Mouse (Mus musculus): ENCODE results near the gene Traf4. TPM values are rescaled to one million over a fixed set of nuclear protein-coding genes. Genes with fewer than 3 reads are reported as not detected.
A peak's percentile ranks its signal among the peaks of the same experiment; 100 is the strongest.

Gene Traf4
- polyA plus RNA-seq, 1 experiment from 2014 or later, result 126 TPM

- H3K4me2 ChIP-seq (replicated peaks), result peak overlapping the region; percentile 75
- WGBS, result 59% methylated on average over 6 of the region's 6 CpGs
- H3K9ac ChIP-seq (replicated peaks), result peak overlapping the region; percentile 99; the same call in 1 of the 2 replicates
- ATAC-seq (ENCODE audit: low FRiP score, low read depth), result no peak
- H3K27ac ChIP-seq (replicated peaks), result peak overlapping the region; percentile 99
- H3K36me3 ChIP-seq, result peaks cover 51% of the 10 kb centered on the region
- no peaks in the 10 kb centered on the region for H3K9me3 ChIP-seq
- H3K27me3 ChIP-seq, result peaks cover 11% of the 10 kb centered on the region
- H3K4me3 ChIP-seq, result peak overlapping the region; percentile 100
- H3K4me1 ChIP-seq, result peaks cover 34% of the 10 kb centered on the region
These were observed 2.9 kb downstream of the Traf4 start for GRCm38 (mm10) chr11:78162504-78162903.

- H3K27me3 ChIP-seq, result peaks cover 6% of the 10 kb centered on the region
- no peak for ATAC-seq (ENCODE audit: low FRiP score, low read depth)
- peaks cover 54% of the 10 kb centered on the region for H3K36me3 ChIP-seq
- peaks cover 34% of the 10 kb centered on the region for H3K4me1 ChIP-seq
- H3K9ac ChIP-seq (replicated peaks), result no peak overlapping the region
- 76% methylated on average over 4 of the region's 4 CpGs for WGBS
- peak overlapping the region; percentile 99 for H3K27ac ChIP-seq (replicated peaks)
- 0 out of 2 replicates have a peak overlapping the region, but pooled peaks have one; percentile 100 for H3K4me3 ChIP-seq
- no peak overlapping the region for H3K4me2 ChIP-seq (replicated peaks)
- H3K9me3 ChIP-seq, result no peaks in the 10 kb centered on the region
These were observed 3.4 kb downstream of the Traf4 start for GRCm38 (mm10) chr11:78161968-78162367.

DNA sequence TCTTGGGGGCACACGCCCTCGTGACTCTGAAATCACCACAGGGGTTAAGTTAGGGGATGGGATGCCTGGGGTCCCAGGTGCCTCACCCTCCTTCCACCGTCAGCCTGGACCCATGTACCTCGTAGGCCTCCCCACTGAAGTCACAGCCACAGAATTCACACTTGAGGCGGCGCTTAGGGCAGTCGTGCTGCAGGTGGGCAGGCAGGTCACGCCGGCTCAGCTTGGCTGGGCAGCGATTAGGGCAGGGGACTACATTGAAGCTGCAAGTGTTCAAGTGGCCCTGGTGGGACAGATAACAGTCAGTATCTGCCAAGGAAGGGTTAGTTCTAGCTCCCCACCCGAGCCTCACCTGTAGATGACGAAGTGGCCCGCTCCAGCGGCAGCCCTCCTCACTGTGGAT, 4.2 kb downstream of the Traf4 start:
- Histone ChIP-seq H3K27ac (replicated peaks) (no peak overlapping the region), H3K27me3 (no peaks in the 10 kb centered on the region), H3K36me3 (peaks cover 58% of the 10 kb centered on the region), H3K9ac (replicated peaks) (no peak overlapping the region), H3K4me3 (no peak overlapping the region), H3K4me1 (peaks cover 34% of the 10 kb centered on the region), H3K4me2 (replicated peaks) (no peak overlapping the region), H3K9me3 (no peaks in the 10 kb centered on the region)
- ATAC-seq (ENCODE audit: low FRiP score, low read depth), result no peak
- 95% methylated on average over 14 of the region's 14 CpGs for WGBS

DNA sequence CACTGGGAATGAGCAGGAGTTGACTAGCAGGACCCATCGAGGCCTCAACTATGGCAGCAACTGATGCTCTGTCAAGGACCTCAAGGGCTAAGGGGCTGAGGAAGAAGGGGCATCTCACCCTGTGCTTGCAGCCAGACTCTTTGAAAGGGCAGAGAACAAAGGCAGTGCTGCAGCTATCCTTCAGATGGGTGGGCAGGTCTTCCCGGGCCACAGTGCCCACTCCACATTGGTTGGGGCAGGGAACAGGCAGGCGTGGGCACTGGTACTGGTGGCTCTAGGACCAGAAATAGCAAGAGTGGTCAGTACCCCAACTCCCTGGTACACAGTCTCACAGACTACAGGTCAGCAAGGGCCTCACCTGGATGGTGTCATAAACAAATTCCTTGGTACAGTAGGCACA, 4.7 kb downstream of the Traf4 start:
- no peaks in the 10 kb centered on the region for H3K9me3 ChIP-seq
- H3K27me3 ChIP-seq, result no peaks in the 10 kb centered on the region
- H3K4me3 ChIP-seq, result no peak overlapping the region
- ATAC-seq (ENCODE audit: low FRiP score, low read depth), result no peak
- no peak overlapping the region for H3K27ac ChIP-seq (replicated peaks)
- WGBS, result 85% methylated on average over 3 of the region's 3 CpGs
- H3K4me1 ChIP-seq, result peaks cover 29% of the 10 kb centered on the region
- H3K9ac ChIP-seq (replicated peaks), result no peak overlapping the region
- H3K36me3 ChIP-seq, result peaks cover 63% of the 10 kb centered on the region
- no peak overlapping the region for H3K4me2 ChIP-seq (replicated peaks)

DNA sequence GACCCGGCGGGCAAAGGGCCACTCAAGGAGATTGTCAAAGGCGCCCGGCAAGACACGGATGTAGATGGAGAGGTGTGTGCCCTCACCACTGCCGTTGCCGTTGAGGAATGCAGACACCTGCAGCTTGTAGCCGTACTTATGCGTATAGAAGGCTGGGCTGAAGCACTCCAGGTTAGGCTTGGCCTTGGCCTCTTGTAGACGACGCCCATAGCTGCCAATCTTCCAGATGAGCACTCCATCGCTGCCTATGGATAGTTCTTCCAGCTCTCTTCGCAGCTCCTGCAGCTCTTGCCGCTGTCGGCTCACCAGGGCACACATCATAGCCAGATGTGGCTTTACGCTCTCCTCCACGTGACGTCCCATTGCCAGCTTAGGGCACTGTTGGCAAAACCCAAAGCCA, 5.2 kb downstream of the Traf4 start:
- Histone ChIP-seq H3K9me3 (no peaks in the 10 kb centered on the region), H3K27me3 (no peaks in the 10 kb centered on the region), H3K27ac (replicated peaks) (no peak overlapping the region), H3K36me3 (peaks cover 67% of the 10 kb centered on the region), H3K4me1 (peaks cover 27% of the 10 kb centered on the region), H3K4me2 (replicated peaks) (no peak overlapping the region), H3K4me3 (no peak overlapping the region), H3K9ac (replicated peaks) (no peak overlapping the region)
- WGBS, result 91% methylated on average over 18 of the region's 18 CpGs
- no peak for ATAC-seq (ENCODE audit: low FRiP score, low read depth)

GRCm38 (mm10) chr11:78159557-78159956, 5.8 kb downstream of the Traf4 start:
- Histone ChIP-seq H3K4me1 (peaks cover 27% of the 10 kb centered on the region), H3K27ac (replicated peaks) (no peak overlapping the region), H3K36me3 (peaks cover 72% of the 10 kb centered on the region)

GRCm38 (mm10) chr11:78159096-78159495, 6.3 kb downstream of the Traf4 start:
- no peak overlapping the region for H3K4me2 ChIP-seq (replicated peaks)
- no peak overlapping the region for H3K27ac ChIP-seq (replicated peaks)
- H3K27me3 ChIP-seq, result no peaks in the 10 kb centered on the region
- no peaks in the 10 kb centered on the region for H3K9me3 ChIP-seq
- peaks cover 77% of the 10 kb centered on the region for H3K36me3 ChIP-seq
- no peak overlapping the region for H3K9ac ChIP-seq (replicated peaks)
- ATAC-seq (ENCODE audit: low FRiP score, low read depth), result peak; percentile 11; the same call in 1 of the 2 replicates
- H3K4me3 ChIP-seq, result no peak overlapping the region
- 35% methylated on average over 2 of the region's 2 CpGs for WGBS
- peaks cover 30% of the 10 kb centered on the region for H3K4me1 ChIP-seq

More at GRCm38 (mm10) chr11:78159557-78159956, 5.8 kb downstream of the Traf4 start:
- ATAC-seq (ENCODE audit: low FRiP score, low read depth), result no peak
- Histone ChIP-seq H3K4me2 (replicated peaks) (no peak overlapping the region), H3K27me3 (no peaks in the 10 kb centered on the region), H3K4me3 (no peak overlapping the region), H3K9me3 (no peaks in the 10 kb centered on the region), H3K9ac (replicated peaks) (no peak overlapping the region)
- WGBS, result 78% methylated on average over 7 of the region's 7 CpGs

DNA sequence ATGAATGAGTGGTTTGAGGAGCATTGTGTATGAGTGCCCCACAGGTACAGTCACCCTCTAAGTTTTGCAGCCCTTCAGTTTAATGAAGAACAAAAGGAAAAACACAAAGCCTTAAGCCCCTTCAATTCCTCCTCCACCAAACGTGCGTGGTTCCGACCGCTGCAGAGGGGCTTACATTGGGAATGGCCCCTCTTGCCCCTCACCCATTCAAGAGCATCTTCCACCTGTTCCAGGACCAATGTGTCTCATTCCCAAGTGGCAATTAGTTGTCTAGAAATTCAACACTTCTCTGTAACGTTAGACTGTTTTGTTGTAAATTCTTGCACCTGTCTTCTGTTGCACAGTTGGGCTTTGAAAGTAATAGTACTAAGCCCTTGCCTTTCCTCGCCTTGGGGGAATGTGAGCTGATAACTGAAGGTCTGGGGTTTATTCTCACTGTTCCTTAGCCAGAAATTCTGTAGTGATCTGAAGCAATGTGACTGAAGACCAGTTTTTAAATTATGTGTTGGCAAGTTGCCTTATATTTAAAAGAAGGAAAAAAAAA, 9.2 kb downstream of the Traf4 start:
- H3K9me3 ChIP-seq, result no peaks in the 10 kb centered on the region
- H3K4me1 ChIP-seq, result peaks cover 20% of the 10 kb centered on the region; the same call in 1 of the 2 replicates
- ATAC-seq (ENCODE audit: low FRiP score, low read depth), result no peak
- H3K27me3 ChIP-seq, result no peaks in the 10 kb centered on the region
- 64% methylated on average over 6 of the region's 6 CpGs for WGBS
- H3K4me2 ChIP-seq (replicated peaks), result no peak overlapping the region
- no peak overlapping the region for H3K4me3 ChIP-seq
- H3K36me3 ChIP-seq, result peaks cover 71% of the 10 kb centered on the region
- H3K9ac ChIP-seq (replicated peaks), result no peak overlapping the region
- no peak overlapping the region for H3K27ac ChIP-seq (replicated peaks)

DNA sequence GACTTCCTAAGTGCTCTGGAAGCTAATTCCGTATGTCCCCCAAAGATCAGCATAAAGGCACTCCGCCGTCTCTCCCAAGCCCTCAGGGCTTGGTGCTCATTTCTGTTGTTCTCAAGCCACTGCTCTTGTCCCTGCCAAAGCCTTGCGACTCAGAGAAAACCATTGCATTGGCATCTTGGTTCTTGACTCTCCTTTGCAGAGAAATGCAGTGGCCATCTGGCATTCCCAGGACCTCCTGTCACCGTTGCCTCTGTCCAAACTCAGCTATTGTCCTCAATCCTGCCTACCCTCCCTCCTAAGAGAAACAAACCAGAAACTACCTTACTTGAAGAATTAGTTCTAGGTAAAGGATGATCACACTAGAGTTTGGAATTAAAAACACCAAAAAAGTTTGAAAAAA, 9.7 kb downstream of the Traf4 start:
- H3K36me3 ChIP-seq, result peaks cover 71% of the 10 kb centered on the region
- 87% methylated on average over 5 of the region's 5 CpGs for WGBS
- H3K4me3 ChIP-seq, result no peak overlapping the region

DNA sequence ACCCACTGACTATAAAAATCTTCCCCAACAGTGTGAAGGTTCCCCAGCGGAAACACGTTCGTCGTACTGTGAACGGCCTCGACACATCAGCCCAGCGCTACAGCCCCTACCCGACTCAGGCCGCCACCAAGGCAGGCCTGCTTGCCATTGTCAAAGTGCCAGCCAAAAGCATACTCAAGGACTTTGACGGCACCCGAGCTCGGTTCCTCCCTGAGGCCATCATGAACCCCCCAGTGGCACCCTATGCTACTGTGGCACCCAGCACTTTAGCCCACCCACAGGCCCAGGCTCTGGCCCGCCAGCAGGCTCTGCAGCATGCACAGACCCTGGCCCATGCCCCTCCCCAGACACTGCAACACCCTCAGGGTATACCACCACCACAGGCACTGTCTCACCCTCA, 11.6 kb downstream of the Traf4 start:
- Histone ChIP-seq H3K4me1 (0 out of 2 replicates have a peak, but pooled peaks cover 13% of the 10 kb centered on the region), H3K27me3 (no peaks in the 10 kb centered on the region), H3K9me3 (no peaks in the 10 kb centered on the region), H3K27ac (replicated peaks) (no peak overlapping the region), H3K4me2 (replicated peaks) (no peak overlapping the region), H3K9ac (replicated peaks) (no peak overlapping the region), H3K36me3 (peaks cover 68% of the 10 kb centered on the region), H3K4me3 (no peak overlapping the region)
- no peak for ATAC-seq (ENCODE audit: low FRiP score, low read depth)
- WGBS, result 90% methylated on average over 13 of the region's 13 CpGs

More for the DNA sequence above, 9.7 kb downstream of the Traf4 start:
- no peak overlapping the region for H3K27ac ChIP-seq (replicated peaks)
- H3K9ac ChIP-seq (replicated peaks), result no peak overlapping the region
- H3K4me2 ChIP-seq (replicated peaks), result no peak overlapping the region
- peaks cover 20% of the 10 kb centered on the region; the same call in 1 of the 2 replicates for H3K4me1 ChIP-seq
- H3K9me3 ChIP-seq, result no peaks in the 10 kb centered on the region
- ATAC-seq (ENCODE audit: low FRiP score, low read depth), result no peak
- H3K27me3 ChIP-seq, result no peaks in the 10 kb centered on the region

DNA sequence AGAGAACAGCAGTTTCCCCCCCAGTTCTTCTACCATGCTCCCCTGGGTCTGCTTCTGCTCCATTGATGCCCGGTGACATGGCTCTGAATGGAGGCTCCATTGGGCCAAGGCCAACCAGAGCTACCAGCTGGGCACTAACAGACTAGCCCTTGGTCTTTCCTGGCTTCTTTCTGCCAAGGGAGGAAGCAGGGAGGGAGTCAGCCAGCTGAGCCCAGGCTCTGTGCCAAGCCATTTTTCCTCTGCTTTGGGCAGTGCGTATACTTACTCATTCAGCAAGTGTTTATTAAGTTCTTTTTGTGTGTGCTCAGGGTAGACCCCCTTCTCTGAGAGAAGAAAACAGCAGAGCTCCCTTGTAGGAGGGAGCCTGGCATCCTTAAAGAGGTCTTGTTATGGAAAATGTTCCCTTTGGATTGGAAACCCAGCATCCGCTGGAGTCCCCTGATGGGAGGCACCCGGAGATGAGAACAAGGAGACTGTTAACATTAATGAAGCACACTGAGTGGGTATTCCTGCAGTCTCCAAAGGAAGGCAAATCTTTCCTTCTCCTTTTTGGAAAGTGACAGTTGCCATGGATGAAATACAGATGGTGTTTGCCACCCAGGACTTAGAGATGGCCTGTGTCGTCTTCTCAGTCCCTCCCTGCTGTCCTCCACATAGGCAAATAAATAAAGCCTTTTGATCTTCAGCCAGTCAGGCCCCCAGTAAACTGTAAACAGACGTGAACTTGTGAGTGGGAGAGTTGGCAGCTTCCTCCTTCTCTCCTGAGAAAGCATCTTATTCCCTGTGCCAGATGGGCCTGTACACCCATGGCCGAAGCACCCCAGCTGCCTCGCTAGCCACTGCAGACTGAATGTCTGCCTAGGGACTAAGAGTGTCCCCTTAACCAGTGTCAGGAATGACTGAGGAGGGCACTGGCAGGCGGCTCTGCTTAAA, 12.8 kb downstream of the Traf4 start:
- Histone ChIP-seq H3K4me1 (0 out of 2 replicates have a peak, but pooled peaks cover 13% of the 10 kb centered on the region), H3K27ac (replicated peaks) (no peak overlapping the region), H3K9ac (replicated peaks) (no peak overlapping the region), H3K4me2 (replicated peaks) (no peak overlapping the region), H3K36me3 (peaks cover 66% of the 10 kb centered on the region), H3K9me3 (no peaks in the 10 kb centered on the region), H3K4me3 (no peak overlapping the region), H3K27me3 (no peaks in the 10 kb centered on the region)
- 73% methylated on average over 9 of the region's 9 CpGs for WGBS
- no peak for ATAC-seq (ENCODE audit: low FRiP score, low read depth)

GRCm38 (mm10) chr11:78151161-78151560, 14.2 kb downstream of the Traf4 start:
- H3K9ac ChIP-seq (replicated peaks), result no peak overlapping the region
- no peak overlapping the region for H3K27ac ChIP-seq (replicated peaks)
- peaks cover 71% of the 10 kb centered on the region for H3K36me3 ChIP-seq
- ATAC-seq (ENCODE audit: low FRiP score, low read depth), result no peak
- H3K27me3 ChIP-seq, result no peaks in the 10 kb centered on the region
- WGBS, result 15% methylated on average over 1 of the region's 1 CpGs
- no peak overlapping the region for H3K4me2 ChIP-seq (replicated peaks)
- no peaks in the 10 kb centered on the region for H3K9me3 ChIP-seq
- 0 out of 2 replicates have a peak, but pooled peaks cover 13% of the 10 kb centered on the region for H3K4me1 ChIP-seq
- H3K4me3 ChIP-seq, result no peak overlapping the region
